Mouse (Mus musculus): ENCODE data around the gene Pla2g7.

DNA sequence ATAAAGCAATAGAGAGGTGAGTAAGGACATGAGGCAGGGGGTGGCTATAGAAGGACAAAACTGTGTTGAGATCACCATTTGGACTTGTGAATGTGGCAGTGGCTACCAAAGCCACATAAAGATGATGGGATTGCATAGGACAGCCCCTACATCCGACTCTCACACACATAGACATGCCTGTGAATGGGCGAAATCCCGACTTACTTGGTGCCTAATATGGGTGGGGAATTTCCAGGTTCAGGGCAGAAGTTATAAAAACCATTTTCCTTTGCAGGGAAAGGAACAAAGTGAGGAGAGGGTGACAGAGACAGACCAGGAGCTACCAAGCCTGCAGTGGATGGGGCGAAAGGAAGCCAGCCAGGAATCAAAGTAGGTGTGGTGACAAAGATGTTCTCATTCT, 69.2 kb downstream of the Pla2g7 start:
- TF ChIP-seq CTCF (IDR thresholded peaks at IDR 0.05; ENCODE audit: low read depth) (no peak), EP300 (IDR thresholded peaks at IDR 0.05; ENCODE audit: low read depth) (no peak)
